Mouse (Mus musculus): Measurements from ENCODE around the gene Grcc10.

The Grcc10 gene

GRCm38 (mm10) chr6:124731038-124731437, 10.1 kb downstream of the Grcc10 start:
- no peak for DNase-seq (ENCODE audit: low spot score in 2 of 2)

- DNase-seq (ENCODE audit: low spot score in 2 of 2): no peak
Measured at GRCm38 (mm10) chr6:124729850-124730705, 11.1 kb downstream of the Grcc10 start.

- no peak for DNase-seq (ENCODE audit: low spot score in 2 of 2)
Measured at GRCm38 (mm10) chr6:124728621-124729020, 12.6 kb downstream of the Grcc10 start.

- no peak for DNase-seq (ENCODE audit: low spot score in 2 of 2)
Measured at GRCm38 (mm10) chr6:124724472-124724871, 16.7 kb downstream of the Grcc10 start.

- no peak for DNase-seq (ENCODE audit: low spot score in 2 of 2)
Measured at GRCm38 (mm10) chr6:124723541-124723940, 17.6 kb downstream of the Grcc10 start.

- DNase-seq (ENCODE audit: low spot score in 2 of 2): no peak
Measured at GRCm38 (mm10) chr6:124722876-124723473, 18.2 kb downstream of the Grcc10 start.

GRCm38 (mm10) chr6:124720904-124721303, 20.3 kb downstream of the Grcc10 start:
- no peak for DNase-seq (ENCODE audit: low spot score in 2 of 2)

GRCm38 (mm10) chr6:124719354-124719978, 21.7 kb downstream of the Grcc10 start:
- no peak for DNase-seq (ENCODE audit: low spot score in 2 of 2)

- DNase-seq (ENCODE audit: low spot score in 2 of 2): no peak
Measured at GRCm38 (mm10) chr6:124718703-124719102, 22.5 kb downstream of the Grcc10 start.

GRCm38 (mm10) chr6:124717968-124718367, 23.2 kb downstream of the Grcc10 start:
- DNase-seq (ENCODE audit: low spot score in 2 of 2): no peak

GRCm38 (mm10) chr6:124716864-124717490, 24.2 kb downstream of the Grcc10 start:
- no peak for DNase-seq (ENCODE audit: low spot score in 2 of 2)

GRCm38 (mm10) chr6:124712918-124713317, 28.3 kb downstream of the Grcc10 start:
- no peak for DNase-seq (ENCODE audit: low spot score in 2 of 2)

GRCm38 (mm10) chr6:124711824-124712782, 29.1 kb downstream of the Grcc10 start, which contains the start of the genes Emg1 and Phb2:
Emg1 (minus strand) TSS chr6:124712178.
Phb2 (plus strand) TSS chr6:124712336.
- DNase-seq (ENCODE audit: low spot score in 2 of 2): peak; percentile 96 to 97

GRCm38 (mm10) chr6:124708289-124708889, 32.8 kb downstream of the Grcc10 start:
- no peak for DNase-seq (ENCODE audit: low spot score in 2 of 2)

GRCm38 (mm10) chr6:124706061-124706627, 35.0 kb downstream of the Grcc10 start:
- DNase-seq (ENCODE audit: low spot score in 2 of 2): no peak

GRCm38 (mm10) chr6:124704417-124704816, 36.8 kb downstream of the Grcc10 start:
- no peak for DNase-seq (ENCODE audit: low spot score in 2 of 2)

- DNase-seq (ENCODE audit: low spot score in 2 of 2): no peak
Measured at GRCm38 (mm10) chr6:124703789-124704188, 37.4 kb downstream of the Grcc10 start.

- peak; percentile 41 to 60 for DNase-seq (ENCODE audit: low spot score in 2 of 2)
Measured at GRCm38 (mm10) chr6:124702784-124703103, 38.4 kb downstream of the Grcc10 start.

- no peak for DNase-seq (ENCODE audit: low spot score in 2 of 2)
Measured at GRCm38 (mm10) chr6:124702102-124702783, 38.9 kb downstream of the Grcc10 start.

- no peak for DNase-seq (ENCODE audit: low spot score in 2 of 2)
Measured at GRCm38 (mm10) chr6:124701338-124701737, 39.8 kb downstream of the Grcc10 start.

All from right cerebral cortex, postnatal 36 days (tissue).